Mouse (Mus musculus) brain, embryonic 18.5 days (tissue): ENCODE data around the gene Bcl6b.
A peak's percentile ranks its signal among the peaks of the same experiment; 100 is the strongest.

Experiments used
- DNase-seq: peaks from one replicate; pipeline ENCODE4 v3.0.0-alpha.2; 2012; ENCODE audit warnings: low read depth, low spot score

Gene Bcl6b

GRCm38 (mm10) chr11:70234037-70234436, 4.4 kb upstream of the Bcl6b start:
- no peak for DNase-seq

- no peak for DNase-seq
Observed at GRCm38 (mm10) chr11:70233016-70233415, 3.4 kb upstream of the Bcl6b start.

GRCm38 (mm10) chr11:70232546-70232945, 2.9 kb upstream of the Bcl6b start:
- DNase-seq = no peak

DNA sequence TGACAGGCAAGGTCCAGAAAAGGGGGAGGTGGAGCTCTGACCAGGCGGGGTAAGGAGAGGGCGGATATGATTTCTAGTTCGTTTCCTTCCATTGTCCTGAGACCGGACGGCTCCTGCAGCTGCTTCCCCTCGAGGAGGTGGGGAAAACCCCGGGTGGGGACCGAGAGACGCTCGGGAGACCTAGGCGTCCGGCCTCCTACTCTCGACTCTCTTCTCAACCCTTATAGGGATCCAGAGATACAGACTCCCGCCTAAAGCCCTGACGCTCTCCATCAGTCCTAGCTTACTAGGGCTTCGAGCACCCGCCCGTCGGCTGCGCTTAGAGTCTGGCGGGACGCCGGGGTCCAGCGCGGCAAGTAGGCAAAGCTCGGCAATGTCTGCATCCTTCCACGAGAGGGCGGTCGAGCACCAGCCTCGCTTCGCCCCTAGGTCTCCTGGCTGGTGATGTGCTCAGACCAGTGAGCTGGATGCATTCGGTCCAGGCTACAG, 685 bp upstream of the Bcl6b start:
- DNase-seq = no peak

- no peak for DNase-seq
Observed at GRCm38 (mm10) chr11:70228828-70229227, 770 bp downstream of the Bcl6b start.

DNA sequence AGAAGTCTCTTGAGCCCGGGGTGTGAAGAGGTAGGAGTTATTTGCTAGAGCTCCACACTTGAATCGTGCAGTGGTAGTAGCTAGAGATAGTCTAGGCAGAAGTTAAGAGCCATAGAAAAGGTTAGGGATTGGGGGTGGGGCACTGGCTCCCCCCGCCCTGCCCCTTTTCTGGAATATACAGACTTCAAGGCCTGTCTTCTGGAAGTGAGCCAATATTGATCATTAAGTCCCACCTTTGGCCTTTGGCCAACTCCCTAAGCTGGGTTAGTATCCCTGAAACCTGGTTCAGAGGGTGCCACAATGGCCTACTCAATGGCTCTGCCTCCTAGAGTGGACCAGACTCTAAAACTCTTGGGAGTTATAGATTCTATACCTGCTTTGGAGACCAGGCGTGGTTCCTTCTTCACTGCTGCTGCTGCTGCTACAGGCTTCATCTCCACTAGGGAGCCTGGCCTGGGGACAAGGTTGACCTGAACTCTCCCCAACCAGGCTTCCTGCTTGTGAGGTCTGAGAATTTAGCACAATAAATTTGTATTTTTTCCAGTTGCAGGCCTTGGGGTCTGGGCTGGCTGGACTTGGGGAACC, 1.8 kb downstream of the Bcl6b start:
- DNase-seq = no peak

DNA sequence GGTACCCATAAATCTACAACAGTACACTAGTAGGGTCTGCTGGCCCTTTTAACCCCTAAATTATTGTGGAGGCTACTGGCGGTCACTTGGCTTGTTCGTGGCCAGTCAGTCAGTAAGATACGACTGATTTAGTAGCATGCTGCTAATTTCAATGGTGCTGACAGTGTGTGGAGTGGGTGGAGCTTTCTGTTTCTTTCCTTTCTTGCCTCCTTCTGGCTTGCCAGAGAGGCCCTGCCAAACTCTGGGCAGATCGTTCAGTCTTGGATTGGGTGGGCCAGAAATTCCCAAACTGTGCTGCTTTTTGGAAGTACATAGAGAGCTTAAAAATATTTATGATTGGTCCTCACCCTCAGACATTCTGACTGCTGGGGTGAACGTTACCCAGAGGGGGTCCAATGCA, 2.5 kb downstream of the Bcl6b start:
- no peak for DNase-seq

DNA sequence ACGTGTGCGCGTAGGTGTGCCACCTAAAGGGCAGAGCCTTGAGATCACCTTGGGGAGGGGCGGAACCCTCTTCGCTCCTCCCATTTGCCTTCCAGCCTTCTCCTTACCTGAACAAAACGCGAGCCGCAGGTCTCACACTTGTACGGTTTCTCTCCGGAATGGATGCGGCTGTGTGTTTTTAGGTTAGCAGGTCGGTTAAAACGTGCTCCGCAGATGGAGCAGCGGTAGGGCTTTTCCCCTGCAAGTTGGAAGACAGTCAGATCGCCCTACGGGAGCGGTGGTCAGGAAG, 3.1 kb downstream of the Bcl6b start:
- no peak for DNase-seq

- no peak for DNase-seq
Observed at GRCm38 (mm10) chr11:70225798-70226601, 3.6 kb downstream of the Bcl6b start.

- no peak for DNase-seq
Observed at GRCm38 (mm10) chr11:70223724-70224123, 5.9 kb downstream of the Bcl6b start.

DNA sequence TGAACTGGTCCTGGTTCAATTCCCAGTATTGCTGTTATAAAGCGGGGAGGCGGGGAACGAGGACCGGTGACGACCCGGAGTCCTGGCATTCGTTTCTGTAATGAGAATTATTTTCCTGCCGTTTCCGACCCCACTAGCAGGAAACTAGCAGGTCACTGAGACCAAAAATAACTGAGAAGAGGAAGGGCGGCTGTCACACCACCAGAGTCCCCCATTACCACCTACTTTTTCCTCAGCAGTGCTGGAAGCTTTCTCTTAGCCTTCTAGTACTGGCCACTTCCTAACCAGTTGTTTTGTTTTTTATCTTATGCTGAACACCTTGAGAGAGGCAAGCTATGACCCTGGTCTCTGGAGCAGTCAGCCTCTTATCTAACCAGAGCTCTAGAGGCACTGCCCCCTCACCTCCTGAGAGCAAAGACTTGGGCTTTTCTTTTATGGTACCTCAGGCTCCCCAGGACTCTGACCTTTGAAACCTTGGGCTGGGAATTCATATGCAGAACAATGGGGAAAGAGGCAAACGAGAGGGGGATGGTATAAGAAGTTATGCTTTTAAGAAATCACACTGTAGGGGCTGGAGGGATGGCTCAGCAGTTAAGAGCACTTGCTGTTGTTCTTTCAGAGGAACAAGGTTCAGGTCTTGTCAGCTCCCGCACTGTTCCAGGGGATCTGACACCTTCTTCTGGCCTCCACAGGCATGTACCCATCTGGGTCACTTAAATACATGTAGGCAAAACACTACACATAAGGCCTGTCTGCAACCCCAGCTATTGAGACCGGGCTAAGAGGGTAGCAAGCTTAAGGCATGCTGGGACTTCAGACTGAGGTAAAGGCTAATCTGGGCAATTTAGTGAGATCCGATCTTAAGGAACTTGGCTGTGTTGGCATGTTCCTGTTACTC, 7.7 kb downstream of the Bcl6b start:
- DNase-seq = no peak

- peak; percentile 97 for DNase-seq
Observed at GRCm38 (mm10) chr11:70220731-70221602, 8.6 kb downstream of the Bcl6b start, which contains the start of gene Slc16a13. Gene Slc16a13 (minus strand): TSS chr11:70221064.

GRCm38 (mm10) chr11:70220323-70220722, 9.3 kb downstream of the Bcl6b start:
- no peak for DNase-seq

DNA sequence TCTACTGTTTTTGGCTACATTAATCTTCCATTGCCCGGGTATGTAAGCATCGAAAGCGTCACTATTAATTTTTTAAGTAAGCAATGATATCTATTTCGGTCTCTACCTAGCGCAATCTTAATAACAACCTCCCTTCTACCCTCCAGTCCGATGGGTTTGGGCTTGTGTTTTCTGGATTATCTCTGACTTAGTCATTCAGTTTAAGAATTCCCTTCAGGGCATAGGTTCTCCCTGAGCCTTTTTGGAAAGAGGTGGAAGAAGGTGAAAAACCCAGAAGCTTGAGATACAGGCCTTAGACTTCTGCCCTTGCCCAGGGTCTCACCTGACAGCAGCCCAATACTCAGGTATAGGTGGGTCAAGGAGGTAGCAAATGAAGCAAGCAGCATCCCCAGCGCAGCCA, 9.7 kb downstream of the Bcl6b start:
- no peak for DNase-seq

DNA sequence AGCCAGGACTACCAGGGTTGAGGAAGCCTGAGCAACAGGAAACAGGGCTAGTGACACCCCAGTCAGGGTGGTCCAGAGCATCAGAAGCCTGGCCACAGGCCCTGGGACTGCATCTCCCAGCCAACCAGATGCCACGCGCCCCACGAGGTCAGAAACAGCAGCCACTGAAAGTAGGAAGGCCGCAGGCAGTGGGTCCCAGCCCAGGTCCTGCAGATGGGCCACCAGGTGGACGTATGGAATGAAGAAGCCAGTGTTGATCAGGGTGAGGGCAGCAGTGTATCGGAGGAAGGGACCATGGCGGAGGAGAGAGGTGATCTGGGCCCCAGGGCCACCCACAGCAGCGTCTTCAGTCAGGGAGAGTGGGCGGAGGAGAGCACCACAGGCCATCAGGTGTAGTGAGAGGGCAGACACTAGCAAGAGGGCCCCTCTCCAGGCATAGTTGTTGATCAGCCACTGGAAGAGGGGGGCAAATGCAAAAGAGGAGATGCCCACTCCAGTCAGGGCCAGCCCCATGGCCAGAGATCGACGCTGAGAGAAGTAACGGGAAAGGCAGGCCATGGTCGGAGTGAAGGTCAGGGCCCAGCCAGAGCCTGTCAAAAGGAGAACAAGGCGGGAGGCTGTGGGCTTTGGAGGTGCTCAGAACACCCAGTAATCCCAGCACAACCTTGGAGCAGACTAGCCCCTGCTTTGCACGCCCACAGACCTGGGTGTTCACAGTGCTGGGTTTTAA, 10.7 kb downstream of the Bcl6b start:
- no peak for DNase-seq

DNA sequence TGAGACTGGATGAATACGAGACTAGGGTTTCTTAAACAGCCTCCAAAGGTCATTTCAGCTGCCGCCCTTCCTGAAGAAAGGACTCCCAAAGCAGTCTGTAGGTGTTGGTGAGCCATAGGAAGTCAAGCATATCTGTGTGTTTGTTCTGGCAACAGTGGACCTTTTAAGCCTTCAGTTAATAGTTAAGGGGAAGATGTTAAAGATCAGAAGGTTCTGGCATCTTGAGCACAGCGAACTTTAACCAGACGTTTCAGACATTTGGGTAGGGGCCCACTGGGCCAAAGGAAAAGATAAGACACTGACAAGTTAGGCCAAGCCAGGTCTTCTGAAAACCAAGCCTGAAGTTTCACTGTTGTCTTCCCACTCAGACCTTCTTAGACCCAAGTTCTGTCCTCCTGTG, 11.6 kb downstream of the Bcl6b start:
- DNase-seq = no peak

DNA sequence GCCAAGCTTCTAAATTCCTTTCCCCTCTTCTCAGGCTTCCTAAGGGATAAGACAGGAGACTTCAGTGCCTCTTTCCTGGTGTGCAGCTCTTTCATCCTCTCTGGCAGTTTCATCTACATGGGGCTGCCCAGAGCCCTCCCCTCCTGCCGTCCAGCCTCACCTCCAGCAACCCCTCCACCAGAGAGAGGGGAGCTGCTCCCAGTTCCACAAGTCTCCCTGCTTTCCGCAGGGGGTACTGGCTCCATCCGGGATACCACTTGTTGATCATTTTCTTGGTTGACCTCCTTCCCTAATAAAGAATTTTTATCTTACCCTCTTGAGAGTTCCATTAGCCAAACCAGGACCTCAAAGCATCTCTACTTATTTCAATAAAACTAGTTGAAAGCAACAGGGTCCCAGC, 13.5 kb downstream of the Bcl6b start:
- DNase-seq = no peak

DNA sequence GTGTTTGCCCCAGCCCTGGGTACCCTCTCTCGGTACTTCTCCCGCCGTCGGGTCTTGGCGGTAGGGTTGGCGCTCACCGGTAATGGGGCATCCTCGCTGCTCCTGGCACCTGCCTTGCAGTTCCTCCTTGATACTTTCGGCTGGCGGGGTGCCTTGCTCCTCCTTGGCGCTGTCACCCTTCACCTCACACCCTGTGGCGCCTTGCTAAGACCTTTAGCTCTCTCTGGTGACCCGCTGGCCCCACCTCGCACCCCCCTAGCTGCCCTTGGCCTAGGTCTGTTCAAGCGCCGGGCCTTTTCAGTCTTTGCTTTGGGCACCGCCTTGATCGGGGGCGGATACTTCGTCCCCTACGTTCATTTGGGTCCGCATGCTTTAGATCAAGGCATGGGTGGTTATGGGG, 14.3 kb downstream of the Bcl6b start:
- DNase-seq = no peak

GRCm38 (mm10) chr11:70214856-70215209, 14.8 kb downstream of the Bcl6b start:
- no peak for DNase-seq

DNA sequence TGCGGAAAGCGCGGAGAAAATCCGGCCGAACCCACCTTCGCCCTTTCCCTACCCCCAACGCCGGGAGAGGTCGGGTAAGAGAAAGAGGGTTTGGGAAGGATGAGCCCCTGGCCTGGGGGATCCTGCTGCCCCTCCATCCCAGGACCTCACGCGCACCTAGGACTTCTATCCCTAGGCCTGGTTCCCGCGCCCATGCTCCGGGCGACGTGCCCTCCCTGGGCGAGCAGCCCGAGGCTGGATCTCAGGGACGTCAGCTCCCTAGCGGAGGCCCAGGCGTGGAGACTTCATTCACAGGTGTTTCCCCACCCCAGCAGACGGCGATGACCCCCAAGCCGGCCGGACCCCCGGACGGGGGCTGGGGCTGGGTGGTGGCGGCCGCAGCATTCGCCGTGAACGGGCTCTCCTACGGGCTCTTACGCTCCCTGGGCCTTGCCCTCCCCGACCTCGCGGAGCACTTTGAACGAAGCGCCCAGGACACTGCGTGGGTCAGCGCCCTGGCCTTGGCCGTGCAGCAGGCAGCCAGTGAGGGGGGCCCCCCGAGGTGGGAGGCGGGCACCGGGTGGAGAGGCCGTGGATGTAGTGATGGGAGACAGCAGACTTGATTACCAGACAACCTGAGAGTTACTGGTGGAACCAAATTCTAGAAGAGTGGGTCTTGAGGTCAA, 15.3 kb downstream of the Bcl6b start:
- no peak for DNase-seq
